Mouse (Mus musculus) R1 (cell line): ENCODE results near the gene Mex3d.

Experiments used
- DNase-seq: peaks from one replicate; pipeline ENCODE4 v3.0.0-alpha.2; 2018; ENCODE audit warnings: low read depth, low spot score

Gene Mex3d

GRCm38 (mm10) chr10:80387522-80387959 is at the start of gene Mex3d:
Gene Mex3d (minus strand): TSS chr10:80387659.
- peak; percentile 80 for DNase-seq

- peak; percentile 80 for DNase-seq
These were observed 48.8 kb upstream of the Mex3d start for GRCm38 (mm10) chr10:80436276-80436675.

- peak; percentile 23 for DNase-seq
These were observed 48.3 kb upstream of the Mex3d start for GRCm38 (mm10) chr10:80435764-80436163.

- no peak for DNase-seq
These were observed 47.4 kb upstream of the Mex3d start for GRCm38 (mm10) chr10:80434823-80435222.

- DNase-seq, result no peak
These were observed 46.8 kb upstream of the Mex3d start for GRCm38 (mm10) chr10:80434233-80434592.

DNA sequence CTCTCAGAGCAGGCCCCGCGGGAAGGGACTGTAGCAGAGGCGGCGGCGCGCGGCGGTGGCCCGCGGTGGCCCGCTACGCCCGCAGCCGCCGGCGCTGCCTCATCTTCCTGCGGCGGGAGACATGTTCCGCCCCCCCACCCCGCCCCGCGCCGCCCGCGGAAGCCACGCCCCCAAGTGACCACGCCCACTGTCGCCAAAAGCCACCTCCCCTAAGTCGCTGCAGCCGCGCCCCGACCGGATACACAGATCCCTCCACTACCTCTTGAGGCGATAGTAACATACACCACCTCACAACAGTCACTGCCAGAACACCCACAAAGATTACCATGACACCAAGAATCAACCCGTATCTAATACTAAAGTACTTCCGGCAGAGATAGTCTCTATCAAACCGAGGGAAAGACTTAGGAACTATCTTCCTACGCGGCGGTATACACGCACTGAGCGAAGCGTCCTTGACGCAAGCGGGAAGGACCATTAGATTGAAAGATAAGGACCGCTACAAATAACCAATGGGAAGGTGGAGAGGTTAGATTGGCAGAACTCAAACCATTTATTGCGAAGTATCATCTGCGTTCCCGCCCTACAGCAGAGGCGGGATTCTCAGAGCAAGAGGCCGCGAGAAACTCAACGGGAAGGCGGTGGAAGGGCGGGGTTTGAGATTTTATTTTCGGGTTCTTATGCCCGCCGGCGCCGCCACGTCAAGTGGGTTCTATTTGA is 46.2 kb upstream of the Mex3d start, which contains the start of gene Tcf3:
Gene Tcf3, minus strand, starts transcription at position 135 of the 720 bp plus-strand sequence.
- peak; percentile 100 for DNase-seq

DNA sequence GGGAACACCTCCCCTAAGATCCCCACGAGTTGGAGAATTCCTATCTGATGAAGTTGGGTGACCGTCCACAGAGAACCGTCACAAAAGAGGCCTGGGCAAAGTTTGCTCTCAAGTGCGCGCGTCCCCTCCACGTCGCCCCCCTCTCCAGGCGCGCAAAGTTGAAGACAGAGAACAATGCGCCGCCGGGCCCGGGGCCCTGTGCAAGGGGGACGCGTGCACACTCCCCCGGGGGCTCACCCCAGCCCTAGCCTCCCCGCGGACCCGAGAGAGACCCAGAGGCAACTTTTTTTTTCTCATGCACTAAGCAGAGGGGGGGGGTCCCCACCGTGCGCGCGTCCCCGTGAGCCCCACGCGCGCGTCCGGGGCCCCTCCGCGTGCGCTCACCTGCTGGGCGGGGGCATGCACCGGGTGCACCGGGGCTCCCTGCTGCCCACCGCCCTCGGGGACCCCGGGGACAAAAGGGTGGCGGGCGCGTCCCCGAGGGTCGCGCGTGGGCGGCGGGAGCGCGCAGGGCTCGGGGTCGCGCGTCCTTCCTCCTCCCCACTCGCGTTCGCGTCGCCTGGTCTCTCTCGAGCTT is 45.6 kb upstream of the Mex3d start:
- peak; percentile 41 for DNase-seq

GRCm38 (mm10) chr10:80432387-80432785 is 44.9 kb upstream of the Mex3d start:
- no peak for DNase-seq

GRCm38 (mm10) chr10:80431570-80432386 is 44.3 kb upstream of the Mex3d start:
- no peak for DNase-seq

DNA sequence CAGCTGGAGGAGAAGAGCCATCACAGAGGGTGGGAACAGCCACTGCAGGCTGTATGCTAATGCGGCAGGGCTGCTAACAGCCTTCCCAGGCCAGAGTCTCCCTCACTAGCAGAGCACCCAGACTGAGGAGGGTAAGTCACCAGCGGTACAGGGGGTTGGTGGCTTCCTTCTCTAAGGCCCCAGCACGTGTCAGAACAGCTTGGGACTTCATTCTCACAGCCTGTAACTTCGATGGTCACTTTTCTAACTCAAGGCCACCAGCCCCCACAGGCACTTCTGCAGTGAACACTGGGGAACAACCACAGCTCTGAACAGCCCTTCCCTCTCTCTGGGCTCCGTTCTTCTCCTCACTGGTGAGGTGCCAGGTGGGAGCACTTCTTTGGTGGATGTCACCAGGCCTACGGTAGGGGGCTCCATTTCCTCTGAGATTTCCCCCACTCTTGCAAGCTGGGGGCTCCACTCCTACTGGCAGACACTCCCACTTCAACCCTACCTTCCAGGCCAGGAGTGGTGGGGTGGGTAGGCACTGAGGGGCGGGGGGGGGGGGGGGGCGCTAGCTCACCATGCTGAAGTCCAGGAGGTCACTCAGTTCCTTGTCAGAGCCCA is 43.0 kb upstream of the Mex3d start:
- peak; percentile 48 for DNase-seq

DNA sequence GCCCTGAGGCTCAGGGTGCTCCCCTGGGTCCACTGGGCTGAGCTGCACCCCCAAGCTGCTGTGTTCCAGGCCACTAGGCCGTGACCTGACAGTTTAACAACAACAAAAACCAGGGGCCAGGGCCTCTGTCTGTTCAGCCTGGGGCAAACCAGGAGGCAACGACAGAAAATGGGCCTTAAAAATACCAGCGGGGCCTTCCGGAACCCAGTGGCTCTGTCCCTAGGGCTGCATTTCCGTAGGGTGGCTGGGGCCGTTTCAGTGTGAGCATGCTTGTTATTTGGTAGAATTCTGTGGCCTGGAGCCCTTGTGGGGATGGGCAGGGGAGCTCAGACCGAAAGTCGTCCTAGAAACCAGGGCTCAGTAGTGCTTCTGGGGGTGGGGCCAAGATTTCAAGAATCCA is 42.3 kb upstream of the Mex3d start:
- DNase-seq, result no peak

DNA sequence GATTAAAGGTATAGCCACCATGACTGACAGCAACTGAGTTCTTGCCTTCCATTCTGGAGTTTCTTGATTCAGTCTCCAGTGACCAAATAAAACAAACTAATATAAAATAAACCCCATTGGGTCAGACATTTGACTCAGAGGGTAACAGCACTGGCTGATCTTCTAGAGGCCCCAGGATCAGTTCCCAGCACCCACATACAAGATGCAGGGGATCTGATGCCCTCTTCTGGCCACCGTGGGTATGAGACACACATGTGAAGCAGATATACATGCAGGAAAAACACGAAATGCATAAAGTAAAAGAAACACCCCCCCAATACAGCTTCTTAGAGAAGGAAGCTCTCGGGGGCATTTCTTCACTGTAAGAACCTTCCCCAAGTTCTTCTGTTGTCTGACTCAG is 37.6 kb upstream of the Mex3d start:
- DNase-seq, result peak; percentile 58

GRCm38 (mm10) chr10:80423562-80423961 is 36.1 kb upstream of the Mex3d start:
- DNase-seq, result peak; percentile 91

DNA sequence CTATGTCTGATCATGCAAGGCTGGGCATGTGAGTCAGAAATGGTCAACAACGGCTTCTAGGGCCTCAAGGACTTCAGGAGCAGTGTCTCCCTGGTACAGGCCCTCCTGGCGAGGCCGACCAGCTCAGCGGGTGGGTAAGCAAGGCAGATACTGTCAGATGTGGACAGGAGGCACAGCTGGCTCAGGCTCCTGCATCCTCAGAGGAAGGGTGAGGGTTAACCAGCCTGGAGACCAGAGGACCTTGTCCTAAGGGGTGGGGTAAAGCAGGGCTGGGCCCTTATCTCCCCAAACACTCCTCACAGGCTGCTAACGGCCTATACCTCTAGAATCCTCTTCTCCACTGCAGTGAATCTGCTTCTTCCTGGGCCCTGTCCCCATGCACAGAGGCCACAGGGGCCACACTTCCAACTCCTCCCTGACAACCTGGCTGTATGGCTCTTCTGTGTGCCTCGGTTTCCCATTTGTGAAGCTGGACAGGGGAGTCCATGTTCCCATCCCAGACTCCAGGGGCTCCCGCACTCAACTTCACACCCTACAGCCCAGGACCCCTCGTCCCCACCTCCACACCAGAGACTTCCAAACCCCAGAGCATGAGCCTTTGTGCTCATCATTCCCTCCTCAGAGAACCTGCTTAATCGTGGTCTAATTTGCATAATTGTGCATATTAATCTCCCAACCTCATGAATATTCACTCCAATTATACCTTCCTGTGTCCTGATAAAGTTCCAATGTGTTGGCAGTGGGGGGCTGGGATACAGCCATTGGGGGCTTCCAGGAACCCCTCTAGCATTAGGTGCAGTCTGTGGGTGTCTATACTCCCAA is 34.4 kb upstream of the Mex3d start:
- DNase-seq, result no peak

- no peak for DNase-seq
These were observed 33.7 kb upstream of the Mex3d start for GRCm38 (mm10) chr10:80421208-80421607.

DNA sequence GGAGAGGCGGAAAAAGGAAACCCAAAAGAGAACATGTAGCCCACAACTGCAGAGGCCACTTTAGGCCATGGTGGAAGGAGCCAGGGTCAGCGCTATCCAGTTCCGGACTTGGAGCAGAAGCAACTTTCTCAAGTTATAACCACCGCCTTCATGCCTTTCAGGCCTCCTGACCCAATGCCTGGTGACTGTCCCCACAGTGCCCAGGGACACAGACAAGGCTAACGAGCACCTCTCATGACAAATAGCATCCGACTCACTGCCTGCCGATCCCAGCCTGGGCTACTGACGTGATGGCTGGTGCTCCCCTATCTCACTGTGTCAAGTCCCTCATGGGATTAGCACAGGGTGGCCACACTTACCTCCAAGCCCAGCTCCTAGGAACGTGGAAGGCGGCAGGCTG is 33.3 kb upstream of the Mex3d start:
- no peak for DNase-seq

- no peak for DNase-seq
These were observed 32.0 kb upstream of the Mex3d start for GRCm38 (mm10) chr10:80419419-80419818.

DNA sequence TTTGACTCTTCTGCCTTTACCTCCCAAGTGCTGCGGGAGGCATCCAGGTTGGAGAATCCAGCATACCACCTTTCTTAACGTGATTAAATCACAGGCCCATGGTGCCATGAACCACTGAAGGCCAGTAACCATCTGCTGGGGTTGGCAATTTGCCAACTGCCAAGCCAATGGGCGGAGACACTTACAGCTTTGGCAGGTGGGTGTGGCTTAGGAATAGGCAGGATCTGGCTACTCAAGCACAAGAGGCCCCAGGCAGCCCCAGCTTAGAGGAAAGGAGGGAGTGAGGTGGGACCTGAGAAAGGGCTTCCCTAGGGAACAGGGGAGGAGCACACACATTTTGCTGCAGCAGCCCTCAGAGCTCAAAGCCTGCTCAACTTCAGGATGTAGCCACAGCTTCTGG is 30.9 kb upstream of the Mex3d start:
- DNase-seq, result peak; percentile 68

DNA sequence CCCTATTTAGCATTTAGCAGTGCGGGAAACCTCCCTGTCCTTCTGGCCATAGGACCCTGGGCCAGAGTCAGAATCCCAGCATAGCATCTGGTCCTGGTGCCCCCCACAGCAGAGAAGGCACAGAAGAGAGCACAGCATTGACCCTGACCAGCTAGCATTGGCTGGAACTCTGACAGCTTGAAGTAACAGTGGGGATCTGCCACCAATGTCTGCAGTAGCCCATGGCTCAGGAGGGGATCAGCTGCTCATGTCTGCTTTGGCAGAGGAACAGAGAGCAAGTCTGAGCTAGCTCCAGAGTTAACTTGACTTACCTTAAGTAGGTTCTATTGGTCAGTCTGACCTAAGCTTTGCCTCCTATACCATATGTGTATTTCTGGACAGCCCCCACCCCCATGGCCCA is 30.4 kb upstream of the Mex3d start:
- DNase-seq, result no peak

DNA sequence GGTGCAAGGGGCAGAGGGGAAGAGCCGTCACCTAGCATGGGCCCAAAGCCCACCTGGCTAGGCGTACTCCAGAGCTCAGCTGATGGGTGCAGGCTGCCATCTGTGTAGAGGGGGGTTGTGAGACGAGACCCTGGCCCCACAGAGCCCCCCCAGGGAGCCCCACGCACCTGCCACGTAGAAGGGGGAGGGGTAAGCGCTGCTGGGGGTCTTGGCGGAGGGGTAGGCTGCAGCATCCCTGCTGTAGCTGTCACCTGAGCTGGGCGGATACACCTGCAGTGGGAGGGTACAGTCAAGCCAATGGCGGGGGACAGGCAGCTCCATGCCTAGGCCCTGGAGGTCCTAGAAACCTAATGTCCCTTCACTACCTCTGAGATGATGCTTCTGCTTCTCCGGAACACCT is 29.9 kb upstream of the Mex3d start:
- DNase-seq, result no peak

DNA sequence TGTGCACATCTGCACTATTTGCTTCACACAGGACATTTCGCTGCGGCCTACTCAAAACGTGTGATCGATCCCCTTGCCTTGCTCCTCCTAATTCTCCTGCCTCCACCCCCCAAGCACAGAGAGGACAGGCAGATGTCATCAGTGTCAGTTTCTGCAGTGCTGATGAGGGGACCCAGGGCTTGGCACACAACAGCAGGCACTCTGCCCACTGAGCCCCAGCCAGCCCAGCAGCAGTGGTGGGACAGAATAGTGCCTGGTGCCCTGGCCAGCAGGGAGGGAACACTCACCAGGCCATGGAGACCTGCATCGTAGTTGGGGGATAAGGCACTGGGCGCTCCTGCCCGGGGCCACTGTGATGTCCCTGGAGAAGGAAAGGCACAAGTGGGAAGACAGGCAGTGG is 28.1 kb upstream of the Mex3d start:
- DNase-seq, result no peak
